Mouse (Mus musculus) stomach, postnatal 0 days (tissue): ENCODE results near the gene Zbtb20.

ENCODE experiments used
- CTCF ChIP-seq: IDR thresholded peaks from 2 replicates; pipeline ENCODE4 v1.5.1; 2016; ENCODE audit warnings: antibody characterized with exemption, low read depth, mild to moderate bottlenecking, moderate library complexity
- EP300 ChIP-seq: optimal IDR thresholded peaks from 2 replicates; pipeline ENCODE3; 2016; ENCODE audit warnings: antibody characterized with exemption

GRCm38 (mm10) chr16:43604399-43605013, 728.8 kb downstream of the Zbtb20 start:
- TF ChIP-seq CTCF = no peak
- no peak for TF ChIP-seq EP300
